Mouse (Mus musculus) brain, embryonic 14.5 days (tissue): ENCODE measurements around the gene Pdcd6ip. TPM values are rescaled to one million over a fixed set of nuclear protein-coding genes. Genes with fewer than 3 reads are reported as not detected.

ENCODE experiments used
- DNase-seq: peaks from one replicate; pipeline ENCODE4 v3.0.0-alpha.2; 2011; ENCODE audit warnings: low read depth
- CTCF ChIP-seq: fragments of 200-500 bp; IDR thresholded peaks from 2 replicates; pipeline ENCODE4 v1.5.1; 2012; ENCODE audit warnings: inconsistent platforms, mild to moderate bottlenecking, moderate library complexity, borderline replicate concordance; ENCODE audit not compliant: insufficient read depth, insufficient read length; ENCODE audit errors: extremely low read depth
- POLR2A ChIP-seq: fragments of 200-500 bp; IDR thresholded peaks from 2 replicates; pipeline ENCODE4 v1.6.1; 2012; ENCODE audit warnings: mild to moderate bottlenecking, inconsistent platforms, borderline replicate concordance; ENCODE audit not compliant: poor library complexity, insufficient read depth, insufficient read length, severe bottlenecking; ENCODE audit errors: extremely low read depth
- polyA plus RNA-seq: library from polyadenylated mRNA; depleted of rRNA; stranded (reverse); fragments of >200 nt; gene quantifications from 2 replicates; pipeline ENCODE4 v1.2.3, GENCODE M21; 2012; rRNA removed

Gene Pdcd6ip
- polyA plus RNA-seq, 1 experiment: 46.2 TPM

DNA sequence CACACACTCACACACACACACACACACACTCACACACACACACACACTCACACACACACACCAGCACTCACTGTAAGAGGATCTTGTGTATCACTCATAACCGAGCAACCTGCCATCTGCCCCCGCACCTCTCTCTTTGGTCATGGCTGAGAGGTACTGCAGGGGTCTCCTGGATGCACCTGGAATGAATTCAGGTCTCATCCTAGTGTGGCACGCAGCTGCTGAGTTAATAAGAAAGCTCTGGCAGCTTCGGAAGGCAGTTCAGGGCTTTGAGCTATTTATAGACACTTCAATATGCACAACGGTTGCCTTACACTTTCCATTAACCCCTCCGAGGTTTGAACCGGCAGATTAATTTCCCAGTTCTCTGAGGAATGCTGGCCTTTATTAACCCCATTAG is 73.1 kb downstream of the Pdcd6ip start:
- TF ChIP-seq CTCF (no peak), POLR2A (no peak)
- peak; percentile 72 for DNase-seq

GRCm38 (mm10) chr9:113633168-113633744 is 74.8 kb downstream of the Pdcd6ip start:
- peak; percentile 65 for DNase-seq
- no peak for TF ChIP-seq POLR2A
- TF ChIP-seq CTCF: no peak

DNA sequence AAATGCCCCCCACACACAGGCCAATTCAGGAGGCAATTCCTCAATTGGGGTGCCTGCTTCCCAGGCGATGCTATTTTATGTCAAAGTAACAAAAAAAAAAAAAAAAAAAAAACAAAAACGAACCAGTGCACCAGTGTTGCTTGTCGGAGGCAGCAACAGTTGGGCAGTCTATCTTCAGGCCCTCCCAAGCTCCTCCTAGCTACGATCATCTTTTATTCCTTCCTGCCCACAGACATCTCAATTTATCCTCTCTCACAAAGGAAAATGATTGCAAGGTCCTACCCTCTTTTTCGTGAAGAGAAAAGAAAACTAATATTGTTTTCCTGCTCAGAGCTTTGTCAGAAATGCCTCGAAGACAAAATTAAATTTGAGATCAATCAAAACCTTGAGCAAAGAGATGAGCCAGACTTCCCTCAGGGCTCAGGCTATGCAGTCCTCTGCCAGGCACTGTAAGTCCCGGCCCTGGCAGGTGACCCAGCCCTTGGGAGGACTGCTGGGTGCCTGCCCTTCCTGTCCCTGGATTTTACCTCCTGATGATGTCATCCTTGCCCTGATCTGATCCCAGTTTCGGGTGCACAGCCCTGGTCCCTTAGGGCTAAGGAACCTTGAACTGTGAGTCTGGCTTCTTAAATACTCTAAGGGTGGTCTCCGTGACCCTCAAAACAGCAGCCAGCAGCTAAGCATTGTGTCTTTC is 75.6 kb downstream of the Pdcd6ip start:
- no peak for DNase-seq
- TF ChIP-seq POLR2A (no peak), CTCF (no peak)

GRCm38 (mm10) chr9:113629632-113630031 is 78.4 kb downstream of the Pdcd6ip start:
- TF ChIP-seq POLR2A (no peak), CTCF (peak; percentile 84; the same call in 1 of the 2 replicates)
- DNase-seq: peak; percentile 87

- no peak for DNase-seq
- TF ChIP-seq POLR2A: no peak
- TF ChIP-seq CTCF: no peak
Observed at GRCm38 (mm10) chr9:113629191-113629590, 78.9 kb downstream of the Pdcd6ip start.

- no peak for DNase-seq
- TF ChIP-seq POLR2A: no peak
- TF ChIP-seq CTCF: no peak
Observed at GRCm38 (mm10) chr9:113628780-113629179, 79.3 kb downstream of the Pdcd6ip start.

DNA sequence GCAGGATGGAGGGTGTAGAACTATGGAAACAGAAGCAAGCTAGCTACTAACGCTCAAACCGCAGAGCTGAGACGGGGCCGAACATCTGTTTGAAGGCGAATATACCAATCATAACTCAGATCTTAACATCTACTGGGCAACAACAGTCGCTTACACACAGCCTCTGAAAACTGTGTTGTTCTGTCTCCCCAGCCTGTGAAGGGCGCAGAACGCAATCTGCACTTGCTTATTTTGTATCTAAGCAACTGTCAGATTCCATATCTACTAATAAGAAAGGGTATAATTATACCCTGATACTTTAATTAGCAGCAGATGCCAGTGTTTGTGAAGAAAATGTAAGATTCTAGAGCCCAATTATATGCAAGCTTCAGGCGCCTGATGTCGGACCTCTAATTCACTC is 81.3 kb downstream of the Pdcd6ip start:
- peak; percentile 73 for DNase-seq
- TF ChIP-seq POLR2A: no peak
- TF ChIP-seq CTCF: no peak

DNA sequence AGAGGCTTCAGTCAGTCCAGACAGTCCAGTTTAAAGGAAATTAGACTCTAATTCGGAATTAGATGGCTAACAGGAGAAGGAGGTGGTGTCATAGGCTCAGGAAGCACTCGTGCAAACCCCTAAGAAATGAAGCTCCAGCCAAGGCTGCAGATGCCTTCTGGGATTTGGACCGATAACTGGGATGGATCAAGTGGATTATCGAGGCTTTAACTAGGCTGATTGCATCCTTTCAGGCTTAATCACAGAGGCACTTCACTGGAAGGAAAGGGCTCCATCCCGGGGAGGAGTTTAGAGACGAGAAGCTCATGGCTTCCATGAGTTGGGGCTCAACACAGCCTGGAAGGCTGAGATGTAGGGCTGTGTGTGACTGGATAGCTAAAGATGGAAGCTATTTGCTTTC is 84.0 kb downstream of the Pdcd6ip start:
- no peak for DNase-seq
- TF ChIP-seq CTCF: no peak
- no peak for TF ChIP-seq POLR2A

DNA sequence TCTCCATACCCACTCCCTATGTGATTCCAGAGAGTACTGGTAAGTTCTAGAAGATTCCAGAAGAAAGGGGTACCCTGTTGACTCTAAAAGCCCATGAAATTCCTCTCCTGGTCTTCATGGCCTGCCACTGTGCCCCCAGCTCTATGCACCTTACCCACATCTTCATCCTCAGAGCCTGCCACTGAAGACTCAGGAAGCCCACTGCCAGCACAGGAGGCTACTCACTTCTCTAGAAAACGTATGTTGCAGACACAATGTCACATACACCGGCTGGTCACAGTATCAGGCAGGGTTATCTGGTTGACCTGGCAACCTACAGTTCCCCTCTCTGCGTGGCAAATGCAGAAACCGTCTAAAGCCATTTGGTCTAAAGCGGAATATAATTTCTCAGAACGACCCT is 91.0 kb downstream of the Pdcd6ip start:
- DNase-seq: no peak
- TF ChIP-seq CTCF (no peak), POLR2A (no peak)

GRCm38 (mm10) chr9:113610776-113611175 is 97.3 kb downstream of the Pdcd6ip start:
- no peak for DNase-seq
- TF ChIP-seq CTCF (no peak), POLR2A (no peak)

GRCm38 (mm10) chr9:113602140-113602539 is 105.9 kb downstream of the Pdcd6ip start:
- no peak for TF ChIP-seq CTCF
- DNase-seq: no peak

Other genes with a start within 250 kb of the Pdcd6ip start
- gene Clasp2, start 33.2 kb upstream of the Pdcd6ip start, polyA plus RNA-seq: 107 and 135 TPM in 2 replicates
- gene Ubp1, start 222.7 kb upstream of the Pdcd6ip start, polyA plus RNA-seq: 134 and 165 TPM in 2 replicates